Mouse (Mus musculus) liver, embryonic 14 days (tissue): ENCODE results near the gene F10. TPM values are rescaled to one million over a fixed set of nuclear protein-coding genes. Genes with fewer than 3 reads are reported as not detected.

Experiments used
- polyA plus RNA-seq: library from polyadenylated mRNA; depleted of rRNA; stranded (reverse); fragments of >200 nt; gene quantifications from 2 replicates; pipeline ENCODE4 v1.2.3, GENCODE M21; 2012; rRNA removed

The F10 gene
- 43.7 and 46.7 TPM in 2 replicates for polyA plus RNA-seq

DNA sequence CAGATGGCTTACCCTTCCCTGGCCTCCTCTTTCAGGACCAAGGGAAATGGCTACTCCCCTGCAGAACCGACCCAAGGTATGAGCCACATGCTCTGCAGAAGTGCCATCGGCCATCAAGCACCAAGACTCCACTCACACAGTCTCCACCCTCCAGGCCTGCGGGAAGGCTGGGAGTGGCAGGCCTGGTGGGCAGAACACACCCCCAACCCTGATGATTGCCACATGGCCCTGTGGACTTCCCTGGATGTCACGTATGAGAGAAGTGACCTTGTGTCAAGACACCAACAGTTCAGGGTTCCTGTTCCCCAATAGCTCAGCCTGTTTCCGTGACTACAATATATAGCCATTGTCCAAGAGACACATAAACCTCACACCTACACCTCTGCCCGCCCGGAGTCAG is at the start of gene F10:
Gene F10, plus strand, starts transcription at position 294 of the 400 bp plus-strand sequence.

GRCm38 (mm10) chr8:13025487-13026224 is 11.5 kb upstream of the F10 start, which contains the start of gene F7:
TSS of gene F7 (plus strand) at chr8:13026034.

DNA sequence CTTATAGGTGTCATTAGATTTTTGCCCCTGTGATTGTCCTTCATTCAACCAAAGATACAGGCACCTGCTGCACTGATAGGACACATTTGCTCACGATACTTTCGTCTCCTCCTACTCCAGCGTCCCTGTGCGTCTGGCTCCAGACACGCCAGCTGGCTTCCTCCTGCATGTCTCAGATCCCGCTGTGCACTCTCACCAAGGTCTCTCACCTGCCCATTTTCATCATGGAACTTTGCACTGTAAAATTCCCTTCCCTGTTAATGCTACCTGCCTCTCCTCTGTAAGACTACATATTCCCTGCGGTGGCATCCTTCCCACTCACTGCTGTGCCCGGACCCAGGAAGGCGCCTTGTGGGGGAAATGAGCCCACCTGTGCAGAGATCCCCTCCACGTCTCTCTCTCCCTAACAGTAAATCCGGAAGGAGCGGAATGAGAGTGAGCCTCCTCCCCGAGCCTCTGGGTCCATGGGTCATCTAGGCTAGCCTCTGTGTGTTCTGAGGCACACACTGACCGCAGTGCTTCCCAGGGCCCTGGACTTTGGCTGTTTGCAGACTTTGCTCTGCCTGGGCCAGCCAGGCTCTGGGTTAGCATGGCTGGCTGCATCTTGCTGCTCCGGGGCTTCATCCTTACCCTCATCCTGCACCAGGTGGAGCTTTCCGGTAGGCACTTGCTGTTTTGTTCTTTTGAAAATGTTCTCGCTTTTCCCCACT is 23.5 kb downstream of the F10 start, which contains the start of gene Proz:
Gene Proz, plus strand, starts transcription at position 474 of the 710 bp plus-strand sequence.

GRCm38 (mm10) chr8:13105087-13105881 is 68.2 kb downstream of the F10 start, which contains the start of the genes Pcid2 and Cul4a:
TSS of gene Pcid2 (minus strand) at chr8:13105459.
TSS of gene Cul4a (plus strand) at chr8:13105621.

Other genes with a start within 250 kb of the F10 start
- 0.41 and 0.61 TPM in 2 replicates for gene Mcf2l, start 163.5 kb upstream of the F10 start, polyA plus RNA-seq
- 5.4 and 5.9 TPM in 2 replicates for gene F7, start 11.3 kb upstream of the F10 start, polyA plus RNA-seq
- gene Proz, start 23.6 kb downstream of the F10 start, polyA plus RNA-seq: 23.2 and 24.6 TPM in 2 replicates
- 9.9 and 11.5 TPM in 2 replicates for gene Pcid2, start 68.2 kb downstream of the F10 start, polyA plus RNA-seq
- gene Cul4a, start 68.3 kb downstream of the F10 start, polyA plus RNA-seq: 48.4 and 58.0 TPM in 2 replicates
- gene Lamp1, start 121.9 kb downstream of the F10 start, polyA plus RNA-seq: 128 and 144 TPM in 2 replicates
- 5.6 and 6.7 TPM in 2 replicates for gene Grtp1, start 163.3 kb downstream of the F10 start, polyA plus RNA-seq
- 0.09 TPM in 1 of 2 replicates, not detected in the other for gene Adprhl1, start 216.9 kb downstream of the F10 start, polyA plus RNA-seq